Mouse (Mus musculus): ENCODE results near the gene Slc7a4.
"Not testable (repeated sequence)": the region's sequence is repeated elsewhere in the genome, so short reads cannot be mapped to it uniquely, and the experiment has no call there.

The Slc7a4 gene

GRCm38 (mm10) chr16:17583064-17583463, at the start of gene Slc7a4:
Gene Slc7a4 (minus strand): TSS chr16:17583214.
- peak in 1 of 2 experiments; percentile 71 for DNase-seq (ENCODE audit: low spot score in 2 of 2)

- no peak for DNase-seq (ENCODE audit: low spot score in 2 of 2)
Measured at GRCm38 (mm10) chr16:17632580-17632979, 49.6 kb upstream of the Slc7a4 start.

GRCm38 (mm10) chr16:17626269-17626555, 43.2 kb upstream of the Slc7a4 start:
- no peak for DNase-seq (ENCODE audit: low spot score in 2 of 2)

GRCm38 (mm10) chr16:17625488-17626268, 42.7 kb upstream of the Slc7a4 start:
- peak in 1 of 2 experiments; percentile 56 for DNase-seq (ENCODE audit: low spot score in 2 of 2)

- no peak for DNase-seq (ENCODE audit: low spot score in 2 of 2)
Measured at GRCm38 (mm10) chr16:17621936-17622335, 38.9 kb upstream of the Slc7a4 start.

- DNase-seq (ENCODE audit: low spot score in 2 of 2): peak; percentile 96 to 98
Measured at GRCm38 (mm10) chr16:17619198-17620105, 36.4 kb upstream of the Slc7a4 start, which contains the start of gene Smpd4. Gene Smpd4 (plus strand): TSS chr16:17619354.

GRCm38 (mm10) chr16:17617922-17618565, 35.0 kb upstream of the Slc7a4 start:
- DNase-seq (ENCODE audit: low spot score in 2 of 2): peak; percentile 68 to 86

- no peak for DNase-seq (ENCODE audit: low spot score in 2 of 2)
Measured at GRCm38 (mm10) chr16:17616212-17616611, 33.2 kb upstream of the Slc7a4 start.

GRCm38 (mm10) chr16:17614740-17615139, 31.7 kb upstream of the Slc7a4 start:
- not testable (repeated sequence) for DNase-seq (ENCODE audit: low spot score in 2 of 2)

GRCm38 (mm10) chr16:17611383-17611782, 28.4 kb upstream of the Slc7a4 start:
- DNase-seq (ENCODE audit: low spot score in 2 of 2): no peak

- DNase-seq (ENCODE audit: low spot score in 2 of 2): no peak
Measured at GRCm38 (mm10) chr16:17605684-17606083, 22.7 kb upstream of the Slc7a4 start.

- DNase-seq (ENCODE audit: low spot score in 2 of 2): no peak
Measured at GRCm38 (mm10) chr16:17604941-17605340, 21.9 kb upstream of the Slc7a4 start.

GRCm38 (mm10) chr16:17600944-17601562, 18.0 kb upstream of the Slc7a4 start:
- DNase-seq (ENCODE audit: low spot score in 2 of 2): no peak

GRCm38 (mm10) chr16:17590731-17591130, 7.7 kb upstream of the Slc7a4 start:
- no peak for DNase-seq (ENCODE audit: low spot score in 2 of 2)

GRCm38 (mm10) chr16:17584555-17584954, 1.5 kb upstream of the Slc7a4 start:
- DNase-seq (ENCODE audit: low spot score in 2 of 2): no peak

GRCm38 (mm10) chr16:17576825-17577215, 6.2 kb downstream of the Slc7a4 start:
- DNase-seq (ENCODE audit: low spot score in 2 of 2): no peak

- DNase-seq (ENCODE audit: low spot score in 2 of 2): peak in 1 of 2 experiments; percentile 30
Measured at GRCm38 (mm10) chr16:17575870-17576824, 6.9 kb downstream of the Slc7a4 start.

GRCm38 (mm10) chr16:17566186-17566585, 16.8 kb downstream of the Slc7a4 start:
- DNase-seq (ENCODE audit: low spot score in 2 of 2): no peak

GRCm38 (mm10) chr16:17564771-17565170, 18.2 kb downstream of the Slc7a4 start:
- no peak for DNase-seq (ENCODE audit: low spot score in 2 of 2)

GRCm38 (mm10) chr16:17564221-17564620, 18.8 kb downstream of the Slc7a4 start:
- DNase-seq (ENCODE audit: low spot score in 2 of 2): no peak

- DNase-seq (ENCODE audit: low spot score in 2 of 2): no peak
Measured at GRCm38 (mm10) chr16:17563580-17563979, 19.4 kb downstream of the Slc7a4 start.

Data from spleen, postnatal 4 days (tissue).